Mouse (Mus musculus) C2C12 (cell line): ENCODE data around the gene Fgr.

Experiments used
- CEBPB ChIP-seq: IDR thresholded peaks from one replicate; pipeline ENCODE4 v1.6.1; 2011; ENCODE audit warnings: low read depth, mild to moderate bottlenecking, control low read depth, moderate library complexity
- CTCF ChIP-seq: IDR thresholded peaks from one replicate; pipeline ENCODE4 v1.5.1; 2011; ENCODE audit not compliant: control insufficient read depth, insufficient read depth, insufficient read length
- FOSL1 ChIP-seq: IDR thresholded peaks from one replicate; pipeline ENCODE4 v1.8.0; 2011; ENCODE audit warnings: mild to moderate bottlenecking, low read length; ENCODE audit not compliant: poor library complexity, insufficient read depth, severe bottlenecking
- MAX ChIP-seq: IDR thresholded peaks from one replicate; pipeline ENCODE4 v1.6.1; 2011; ENCODE audit warnings: mild to moderate bottlenecking, control low read depth
- MYOD1 ChIP-seq: IDR thresholded peaks from one replicate; pipeline ENCODE4 v1.6.1; 2011; ENCODE audit warnings: low read depth; ENCODE audit not compliant: control insufficient read depth, insufficient read length
- MYOG ChIP-seq: IDR thresholded peaks from one replicate; pipeline ENCODE4 v1.6.1; 2011; ENCODE audit not compliant: control insufficient read depth, insufficient read length; ENCODE audit errors: extremely low read depth
- USF1 ChIP-seq: IDR thresholded peaks from one replicate; pipeline ENCODE4 v1.6.1; 2011; ENCODE audit warnings: low read depth, mild to moderate bottlenecking, control low read depth, moderate library complexity

- TF ChIP-seq CTCF (no peak), USF1 (no peak), MYOD1 (no peak), MAX (no peak), MYOG (no peak), FOSL1 (no peak), CEBPB (no peak)
Observed at GRCm38 (mm10) chr4:133045771-133046474, 72.0 kb downstream of the Fgr start.
